Mouse (Mus musculus) liver, embryonic 12.5 days (tissue): ENCODE results near the gene Cdc40. TPM values are rescaled to one million over a fixed set of nuclear protein-coding genes. Genes with fewer than 3 reads are reported as not detected.
"Not testable (repeated sequence)": the region's sequence is repeated elsewhere in the genome, so short reads cannot be mapped to it uniquely, and the experiment has no call there.

Experiments used
- ATAC-seq: fragments of 200-750 bp; cut with Nextera tagmentation; 2 replicates; pipeline ENCODE4 v1.8.0; 2017; ENCODE audit warnings: moderate number of reproducible peaks, mild to moderate bottlenecking, moderate library complexity
- H3K27ac ChIP-seq: fragments of 300-500 bp; sonication (generic); 2 replicates; pipeline ENCODE4 v1.5.1; 2016; ENCODE audit warnings: mild to moderate bottlenecking
- H3K27me3 ChIP-seq: fragments of 300-500 bp; sonication (generic); replicated peaks from 2 replicates; pipeline ENCODE4 v1.6.1; 2016; ENCODE audit warnings: mild to moderate bottlenecking, moderate library complexity
- H3K36me3 ChIP-seq: fragments of 300-500 bp; sonication (generic); 2 replicates; pipeline ENCODE4 v1.6.1; 2016; ENCODE audit warnings: mild to moderate bottlenecking, moderate library complexity
- H3K4me1 ChIP-seq: fragments of 300-500 bp; sonication (generic); 2 replicates; pipeline ENCODE4 v1.6.1; 2016
- H3K4me2 ChIP-seq: fragments of 300-500 bp; sonication (generic); 2 replicates; pipeline ENCODE4 v1.6.1; 2016; ENCODE audit warnings: mild to moderate bottlenecking, moderate library complexity
- H3K4me3 ChIP-seq: fragments of 300-500 bp; sonication (generic); 2 replicates; pipeline ENCODE4 v1.5.1; 2016; ENCODE audit warnings: mild to moderate bottlenecking, moderate library complexity
- H3K9ac ChIP-seq: fragments of 300-500 bp; sonication (generic); 2 replicates; pipeline ENCODE4 v1.6.1; 2016; ENCODE audit warnings: mild to moderate bottlenecking, moderate library complexity
- H3K9me3 ChIP-seq: fragments of 300-500 bp; sonication (generic); replicated peaks from 2 replicates; pipeline ENCODE4 v1.6.1; 2016; ENCODE audit warnings: mild to moderate bottlenecking, moderate library complexity
- WGBS: fragments of 180-500 bp; shearing (Covaris S2); methylation state at CpG from one replicate; pipeline ENCODE4 v1.1.7; 2016; ENCODE audit not compliant: insufficient replicate concordance; 5-methylcytosine and 5-hydroxymethylcytosine counted together
- polyA plus RNA-seq: library from polyadenylated mRNA; unstranded; fragments of >200 nt; fragmentation: Nextera tagmentation; extraction: Ambion mirVana; gene quantifications from 2 replicates; pipeline ENCODE4 v1.2.1, GENCODE M21; 2016

Gene Cdc40
- polyA plus RNA-seq, 1 experiment from 2014 or later: 20.1 TPM

- Histone ChIP-seq H3K36me3 (no peaks in the 10 kb centered on the region), H3K9ac (no peak overlapping the region), H3K4me1 (no peaks in the 10 kb centered on the region), H3K4me3 (no peak overlapping the region), H3K27me3 (no peaks in the 10 kb centered on the region), H3K9me3 (no peaks in the 10 kb centered on the region), H3K4me2 (no peak overlapping the region), H3K27ac (no peak overlapping the region)
- 53% methylated on average over 6 of the region's 6 CpGs for WGBS
- no peak for ATAC-seq
These were observed 66.6 kb downstream of the Cdc40 start for GRCm38 (mm10) chr10:40816471-40816870.

- H3K36me3 ChIP-seq: no peaks in the 10 kb centered on the region
- no peaks in the 10 kb centered on the region for H3K4me1 ChIP-seq
- no peak overlapping the region for H3K4me2 ChIP-seq
- H3K27ac ChIP-seq: no peak overlapping the region
- H3K9ac ChIP-seq: no peak overlapping the region
- H3K9me3 ChIP-seq: no peaks in the 10 kb centered on the region
- no peak for ATAC-seq
- H3K4me3 ChIP-seq: no peak overlapping the region
- WGBS: 59% methylated on average over 4 of the region's 4 CpGs
- H3K27me3 ChIP-seq: no peaks in the 10 kb centered on the region
These were observed 69.5 kb downstream of the Cdc40 start for GRCm38 (mm10) chr10:40813627-40814026.

- H3K9ac ChIP-seq, H3K4me1 ChIP-seq, ATAC-seq, H3K9me3 ChIP-seq, H3K27me3 ChIP-seq, H3K4me2 ChIP-seq, H3K4me3 ChIP-seq, H3K27ac ChIP-seq, H3K36me3 ChIP-seq: not testable (repeated sequence)
- 48% methylated on average over 5 of the region's 5 CpGs for WGBS
These were observed 73.7 kb downstream of the Cdc40 start for GRCm38 (mm10) chr10:40809411-40809910.

- no peak overlapping the region for H3K27ac ChIP-seq
- no peaks in the 10 kb centered on the region for H3K27me3 ChIP-seq
- H3K9ac ChIP-seq: no peak overlapping the region
- H3K4me2 ChIP-seq: no peak overlapping the region
- no peak overlapping the region for H3K4me3 ChIP-seq
- no peaks in the 10 kb centered on the region for H3K36me3 ChIP-seq
- no peak for ATAC-seq
- no peaks in the 10 kb centered on the region for H3K4me1 ChIP-seq
- WGBS: 65% methylated on average over 4 of the region's 4 CpGs
- no peaks in the 10 kb centered on the region for H3K9me3 ChIP-seq
These were observed 76.9 kb downstream of the Cdc40 start for GRCm38 (mm10) chr10:40806221-40806620.

GRCm38 (mm10) chr10:40805221-40805620 lies 77.9 kb downstream of the Cdc40 start:
- Histone ChIP-seq H3K27me3 (no peaks in the 10 kb centered on the region), H3K4me2 (no peak overlapping the region), H3K36me3 (no peaks in the 10 kb centered on the region), H3K9ac (no peak overlapping the region), H3K4me1 (no peaks in the 10 kb centered on the region), H3K27ac (no peak overlapping the region), H3K4me3 (no peak overlapping the region), H3K9me3 (no peaks in the 10 kb centered on the region)
- WGBS: 60% methylated on average over 1 of the region's 1 CpGs
- ATAC-seq: no peak

- no peak overlapping the region for H3K4me2 ChIP-seq
- no peak overlapping the region for H3K9ac ChIP-seq
- H3K27me3 ChIP-seq: no peaks in the 10 kb centered on the region
- no peaks in the 10 kb centered on the region for H3K36me3 ChIP-seq
- no peak overlapping the region for H3K27ac ChIP-seq
- no peaks in the 10 kb centered on the region for H3K9me3 ChIP-seq
- H3K4me1 ChIP-seq: no peaks in the 10 kb centered on the region
- H3K4me3 ChIP-seq: no peak overlapping the region
- WGBS: 52% methylated on average over 3 of the region's 3 CpGs
- no peak for ATAC-seq
These were observed 91.0 kb downstream of the Cdc40 start for GRCm38 (mm10) chr10:40792115-40792514.

GRCm38 (mm10) chr10:40790406-40790805 lies 92.7 kb downstream of the Cdc40 start:
- Histone ChIP-seq H3K27me3 (no peaks in the 10 kb centered on the region), H3K36me3 (no peaks in the 10 kb centered on the region), H3K4me2 (no peak overlapping the region), H3K27ac (no peak overlapping the region), H3K9me3 (no peaks in the 10 kb centered on the region), H3K9ac (no peak overlapping the region), H3K4me1 (no peaks in the 10 kb centered on the region), H3K4me3 (no peak overlapping the region)
- ATAC-seq: no peak
- WGBS: 53% methylated on average over 3 of the region's 3 CpGs

Other genes with a start within 250 kb of the Cdc40 start
- gene Mettl24, start 200.0 kb downstream of the Cdc40 start, polyA plus RNA-seq: 0.72 and 0.87 TPM in 2 replicates
- 3.2 and 3.3 TPM in 2 replicates for gene Wasf1, start 164 bp upstream of the Cdc40 start, polyA plus RNA-seq
- gene Gpr6, start 189.0 kb upstream of the Cdc40 start, polyA plus RNA-seq: not detected in 2 replicates